Mouse (Mus musculus): ENCODE results near the gene Grk3.

Grk3 gene

DNA sequence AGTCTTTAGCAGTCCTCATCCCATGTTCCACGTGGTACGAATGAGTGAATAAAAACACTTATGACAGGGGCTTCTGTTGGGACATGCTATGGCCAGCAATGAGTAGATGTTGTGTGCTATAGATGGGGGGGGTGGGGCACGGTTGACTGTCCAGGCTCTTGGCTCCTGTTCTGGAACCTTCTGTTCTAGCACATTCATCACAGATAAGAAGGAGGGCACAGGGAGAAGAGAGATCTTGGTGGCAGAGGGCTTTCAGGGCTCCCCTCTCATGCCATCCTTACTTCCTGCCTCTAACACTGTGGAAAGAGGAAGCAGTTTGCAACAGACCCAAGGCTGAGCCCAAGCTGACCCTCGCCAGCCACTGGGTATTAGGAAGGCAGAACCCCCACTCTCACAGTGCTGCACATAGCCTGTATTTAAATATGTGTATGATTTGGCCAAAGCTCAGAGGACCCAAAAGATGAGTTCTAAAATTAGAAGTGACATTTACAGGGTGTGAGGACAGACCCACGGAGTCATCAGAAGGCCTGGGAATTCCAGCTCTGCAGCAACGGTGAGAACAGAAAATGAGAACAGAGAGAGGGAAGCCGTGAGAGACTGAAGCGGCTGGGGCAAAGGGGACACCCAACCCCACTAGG lies 6.3 kb downstream of the Grk3 start:
- no peak for DNase-seq (ENCODE audit: low read depth, low spot score)

DNA sequence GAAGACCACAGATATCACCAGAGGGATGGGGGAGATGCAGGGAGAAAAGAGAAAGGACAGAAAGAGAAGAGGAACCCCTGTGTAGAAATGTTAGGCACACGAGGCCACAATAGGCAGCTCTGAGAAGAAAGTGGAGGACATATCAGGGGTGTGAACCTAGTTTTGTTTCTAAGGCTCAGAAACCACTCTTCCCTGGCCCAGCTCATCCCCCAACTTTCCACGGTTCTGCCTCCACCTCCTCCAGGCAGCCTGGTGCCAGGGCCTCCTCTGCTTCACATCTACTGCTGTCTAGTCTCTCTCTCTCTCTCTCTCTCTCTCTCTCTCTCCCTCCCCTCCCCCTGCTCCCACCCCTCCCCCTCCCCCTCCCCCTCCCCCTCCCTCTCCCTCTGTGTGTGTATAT lies 7.1 kb downstream of the Grk3 start:
- no peak for DNase-seq (ENCODE audit: low read depth, low spot score)

DNA sequence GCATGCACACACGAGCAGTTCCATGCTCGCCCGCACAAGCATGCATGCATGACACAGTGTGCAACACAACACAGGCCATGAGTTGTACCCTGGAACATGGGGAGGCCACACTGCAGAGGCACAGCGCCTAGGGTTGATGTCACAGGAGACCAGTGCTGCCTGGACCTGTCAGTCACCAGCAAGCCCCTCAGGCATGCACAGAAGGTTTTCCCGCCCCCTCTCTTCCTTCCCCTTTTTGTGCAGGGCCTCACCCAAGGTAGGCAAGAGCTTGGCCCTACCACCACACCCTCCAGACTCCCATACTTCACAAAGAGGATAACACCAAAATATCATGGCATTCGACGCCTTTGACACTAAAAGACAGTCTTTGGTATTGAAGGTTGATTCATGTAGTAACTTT lies 8.6 kb downstream of the Grk3 start:
- no peak for DNase-seq (ENCODE audit: low read depth, low spot score)

DNA sequence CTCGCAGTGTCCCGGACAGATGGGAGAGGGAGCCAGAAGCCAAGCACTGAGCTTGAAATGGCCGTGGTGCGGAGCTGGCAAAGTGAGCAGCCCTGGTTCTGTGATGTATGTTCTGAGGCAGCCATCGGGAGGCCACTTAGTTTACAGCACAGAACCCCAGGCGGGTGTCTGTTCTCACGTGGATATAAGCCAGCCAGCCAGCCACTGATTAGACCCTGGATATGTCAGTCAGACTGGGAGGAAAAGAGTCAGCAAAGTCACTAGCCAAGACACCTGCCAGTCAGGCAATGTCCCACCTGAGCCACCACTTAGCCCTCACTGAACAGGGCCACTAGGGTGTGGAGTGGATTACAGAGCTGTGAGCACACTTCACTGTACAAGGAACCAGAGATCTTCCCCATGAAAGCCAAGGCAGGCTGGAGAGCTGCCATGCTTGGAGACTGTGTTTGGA lies 9.6 kb downstream of the Grk3 start:
- no peak for DNase-seq (ENCODE audit: low read depth, low spot score)

DNA sequence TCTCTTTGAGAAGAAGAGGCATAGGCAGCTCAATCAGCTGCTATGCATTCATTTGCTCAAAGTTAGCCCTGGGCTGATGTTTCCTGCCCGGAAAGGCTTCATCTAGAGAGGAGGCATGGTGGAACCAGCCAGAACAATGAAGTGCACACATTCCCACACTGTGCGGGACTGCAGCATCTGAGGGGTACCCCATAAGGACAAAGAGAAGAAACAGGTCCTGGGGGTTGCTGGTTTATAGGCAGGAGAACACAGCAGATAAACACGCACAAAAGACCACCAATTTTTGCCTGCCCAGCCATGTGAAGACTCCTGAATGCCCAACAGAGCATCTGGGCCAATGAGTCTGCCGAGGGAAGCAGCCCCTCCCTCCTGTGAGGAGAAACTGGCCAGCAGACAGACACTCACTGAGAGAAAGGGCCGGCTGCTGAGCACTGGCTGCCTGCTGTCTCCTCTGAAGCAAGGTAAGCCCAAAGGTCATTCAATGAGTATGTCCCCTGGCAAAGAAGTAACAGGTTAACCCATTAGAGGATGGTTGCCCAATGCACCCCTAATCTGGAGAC lies 12.7 kb downstream of the Grk3 start:
- DNase-seq (ENCODE audit: low read depth, low spot score): no peak

DNA sequence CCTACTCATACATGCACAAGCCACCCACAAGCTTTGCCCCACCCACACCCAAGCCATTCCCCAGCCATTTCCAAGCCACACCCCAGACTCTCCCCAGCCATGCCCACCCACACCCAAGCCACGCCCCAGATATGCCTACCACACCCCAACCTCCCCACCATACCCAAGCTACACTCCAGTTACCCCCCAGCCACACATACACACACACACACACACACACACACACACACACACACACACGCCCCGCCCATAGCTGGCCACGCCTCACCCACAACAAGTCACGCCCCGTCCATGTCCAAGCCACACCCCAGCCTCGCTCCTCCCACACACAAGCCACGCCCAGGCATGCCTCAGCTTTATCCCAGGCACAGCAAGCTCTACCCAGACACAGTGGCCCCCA lies 16.4 kb downstream of the Grk3 start:
- DNase-seq (ENCODE audit: low read depth, low spot score): no peak

DNA sequence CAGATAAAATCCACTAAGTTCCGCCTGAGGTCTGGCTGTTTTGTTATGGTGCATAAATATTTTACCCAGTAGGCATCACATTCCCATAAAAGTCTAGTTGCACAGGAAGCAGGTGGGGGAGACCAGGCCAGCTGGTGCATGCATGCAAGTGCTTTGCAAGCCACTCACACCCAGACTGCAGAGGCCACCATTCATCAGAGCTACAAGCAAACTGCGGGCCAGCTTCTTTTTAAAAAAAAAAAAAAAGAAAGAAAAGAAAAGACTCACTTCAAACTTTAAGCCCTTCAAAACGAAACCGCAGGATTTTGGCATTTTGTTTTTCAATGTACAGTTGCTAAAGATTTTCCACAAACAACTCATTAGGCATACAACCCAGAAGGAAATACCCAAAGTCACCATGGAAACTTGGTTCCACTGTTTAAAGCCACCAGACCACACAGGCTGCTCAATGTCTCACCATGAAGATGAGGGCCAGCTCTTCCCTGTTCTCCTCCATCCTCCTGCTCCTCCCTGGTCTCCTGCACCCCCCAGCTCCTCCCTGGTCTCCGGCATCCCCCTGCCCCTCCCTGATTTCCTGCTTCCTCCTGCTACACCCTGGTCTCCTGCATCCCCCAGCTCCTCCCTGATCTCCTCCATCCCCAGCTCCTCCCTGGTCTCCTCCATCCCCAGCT lies 17.9 kb downstream of the Grk3 start:
- no peak for DNase-seq (ENCODE audit: low read depth, low spot score)

- no peak for DNase-seq (ENCODE audit: low read depth, low spot score)
These were observed 24.3 kb downstream of the Grk3 start for GRCm38 (mm10) chr5:112991245-112991644.

DNA sequence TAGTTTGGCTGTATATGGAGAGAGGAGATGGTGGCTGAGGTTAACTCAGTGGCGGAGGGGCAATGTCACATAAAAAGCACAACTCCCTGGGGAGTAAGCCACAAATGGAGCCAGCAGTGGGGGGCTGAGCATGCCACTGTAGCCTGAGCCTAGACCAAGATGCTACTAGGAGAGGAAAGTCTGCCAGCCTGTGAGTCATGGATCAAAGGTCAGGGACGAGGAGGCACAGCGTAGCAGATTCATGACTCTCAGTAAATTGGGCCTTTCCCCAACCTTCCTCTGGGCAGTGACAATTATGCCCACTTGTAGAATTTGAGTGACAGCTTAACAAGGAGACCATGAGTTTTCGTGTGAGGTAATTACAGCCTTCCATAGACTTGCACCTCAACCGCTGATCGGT lies 33.7 kb downstream of the Grk3 start:
- DNase-seq (ENCODE audit: low read depth, low spot score): no peak

GRCm38 (mm10) chr5:112979710-112980109 lies 35.9 kb downstream of the Grk3 start:
- DNase-seq (ENCODE audit: low read depth, low spot score): no peak

DNA sequence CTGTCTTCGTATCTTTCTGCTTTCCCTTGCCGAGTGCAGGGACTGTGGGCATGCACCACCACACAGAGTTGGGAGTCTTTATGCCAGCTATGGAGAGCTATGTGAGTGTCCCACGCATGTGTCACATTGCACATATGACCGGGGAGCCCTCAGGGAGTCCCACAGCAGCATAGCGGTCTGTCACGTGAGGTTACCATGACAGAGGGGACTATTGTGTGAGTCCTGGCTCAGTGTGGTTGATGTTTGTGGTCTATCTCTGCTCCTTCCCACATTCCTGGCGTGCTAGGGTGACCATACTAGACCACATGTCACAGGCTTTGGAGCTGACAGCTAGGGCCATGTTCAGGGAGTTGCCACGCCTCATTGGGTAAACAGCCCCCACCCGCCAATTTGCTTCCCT lies 36.4 kb downstream of the Grk3 start:
- no peak for DNase-seq (ENCODE audit: low read depth, low spot score)

DNA sequence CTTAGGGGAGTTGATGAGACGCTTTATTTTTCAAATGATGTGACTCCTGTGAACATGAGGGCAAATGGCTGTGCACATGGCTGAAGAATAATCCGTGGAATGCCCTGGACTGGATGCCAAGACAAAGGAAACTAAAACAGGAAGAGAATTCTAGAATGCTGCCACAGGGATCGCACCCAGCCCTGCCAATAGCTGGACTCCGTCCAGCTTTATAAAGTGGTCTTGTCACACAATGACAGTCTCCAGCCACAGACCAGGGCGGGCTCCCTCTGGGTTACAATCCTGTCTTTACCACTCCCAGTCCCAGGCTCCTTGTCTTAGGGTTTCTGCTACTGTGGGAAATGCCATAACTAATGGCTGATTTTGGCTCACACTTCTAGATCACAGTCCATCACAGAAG lies 38.5 kb downstream of the Grk3 start:
- no peak for DNase-seq (ENCODE audit: low read depth, low spot score)

GRCm38 (mm10) chr5:112973596-112973995 lies 42.0 kb downstream of the Grk3 start:
- no peak for DNase-seq (ENCODE audit: low read depth, low spot score)

DNA sequence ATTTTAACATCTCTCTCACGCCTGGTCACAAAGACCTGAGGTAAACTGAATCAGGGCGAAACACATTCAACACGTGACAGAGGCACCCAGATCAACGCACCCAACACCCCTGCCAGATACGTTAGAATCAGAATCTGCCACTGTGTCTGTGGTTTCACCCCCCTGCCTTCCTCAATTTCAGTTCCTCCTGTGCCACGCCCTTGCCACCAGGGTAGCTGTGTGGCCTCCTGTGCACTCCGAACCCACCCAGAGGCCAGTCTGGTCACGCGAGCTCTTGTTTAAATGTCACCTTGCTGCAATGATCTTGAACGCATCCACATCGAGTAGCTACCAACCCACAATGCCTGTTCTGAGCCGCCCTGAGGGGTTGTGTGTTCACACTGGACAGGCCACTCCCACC lies 43.3 kb downstream of the Grk3 start:
- no peak for DNase-seq (ENCODE audit: low read depth, low spot score)

DNA sequence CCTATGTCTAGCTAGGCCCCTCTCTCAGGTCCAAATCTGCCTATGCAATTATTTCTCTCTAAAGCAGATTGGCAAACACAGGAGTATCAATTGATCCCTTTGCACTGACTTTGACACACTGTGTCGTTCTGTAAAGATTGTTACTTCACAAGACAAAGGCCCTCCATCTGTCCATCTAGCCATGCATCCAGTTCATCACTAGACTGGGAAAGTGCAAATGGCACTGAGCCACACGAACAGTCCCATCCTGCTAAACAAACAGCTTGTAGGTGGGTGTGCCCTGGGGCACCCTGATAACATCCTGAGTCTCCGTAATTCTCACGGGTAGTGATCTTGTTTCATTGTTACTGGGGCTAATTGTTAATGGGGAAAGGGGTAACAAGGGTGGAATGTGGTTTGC lies 52.1 kb downstream of the Grk3 start:
- no peak for DNase-seq (ENCODE audit: low read depth, low spot score)

DNA sequence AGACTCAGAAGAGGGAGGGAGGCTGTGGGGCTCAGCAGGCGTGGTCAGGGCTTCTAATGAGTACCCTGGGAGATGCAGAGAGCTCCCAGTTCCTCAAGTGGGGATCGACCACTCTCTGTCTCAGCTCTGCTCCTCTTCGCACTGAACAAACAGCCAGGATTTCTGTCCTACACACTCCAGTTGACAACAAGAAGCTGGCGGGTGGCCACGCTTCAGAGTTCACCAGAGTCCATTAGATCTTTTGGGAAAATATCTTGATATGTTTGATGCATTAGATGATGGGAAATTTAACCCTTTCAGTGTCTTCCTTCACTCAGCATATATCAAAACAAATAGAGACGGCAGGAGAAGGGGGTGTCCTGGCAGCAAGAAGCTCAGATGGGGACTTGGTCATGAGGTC lies 53.4 kb downstream of the Grk3 start:
- DNase-seq (ENCODE audit: low read depth, low spot score): no peak

DNA sequence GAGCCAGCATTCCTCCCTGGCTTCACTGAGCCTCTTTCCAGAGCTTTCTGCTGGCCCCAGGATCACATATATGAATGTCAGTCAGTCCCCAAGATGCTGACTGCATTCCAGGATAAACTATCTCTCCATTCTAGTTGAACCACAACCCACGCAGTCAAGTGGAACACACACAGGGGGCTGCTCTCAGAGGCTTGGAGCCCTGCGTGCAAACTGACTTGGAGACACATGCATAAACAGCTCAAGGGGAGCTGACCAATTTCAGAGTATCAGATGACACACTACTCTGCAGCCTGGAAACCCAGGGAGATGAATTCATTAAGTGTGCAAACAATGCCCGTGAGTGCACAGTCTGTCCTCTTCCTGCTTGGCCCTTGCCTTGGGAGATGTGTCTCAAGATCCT lies 54.7 kb downstream of the Grk3 start:
- no peak for DNase-seq (ENCODE audit: low read depth, low spot score)

DNA sequence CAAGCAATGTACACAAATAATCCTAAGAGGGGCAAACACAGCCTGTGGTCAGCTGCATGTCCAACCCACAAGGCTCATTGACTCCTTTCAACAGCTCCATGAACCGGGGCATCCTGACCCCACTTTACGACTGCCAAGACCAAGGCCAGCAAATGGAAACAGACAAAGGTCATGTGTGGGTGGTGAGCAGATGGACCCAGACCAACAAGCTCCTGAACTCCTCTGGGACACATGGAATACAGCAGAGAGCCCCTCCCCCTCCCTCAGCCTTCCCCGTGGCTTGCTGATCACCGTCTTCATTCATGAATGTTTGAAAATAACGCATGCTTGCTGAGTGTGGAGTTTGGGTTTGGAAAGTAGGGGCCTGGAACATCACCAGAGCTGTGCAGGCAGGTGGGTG lies 57.3 kb downstream of the Grk3 start:
- DNase-seq (ENCODE audit: low read depth, low spot score): no peak

- no peak for DNase-seq (ENCODE audit: low read depth, low spot score)
These were observed 58.8 kb downstream of the Grk3 start for GRCm38 (mm10) chr5:112956841-112957240.

DNA sequence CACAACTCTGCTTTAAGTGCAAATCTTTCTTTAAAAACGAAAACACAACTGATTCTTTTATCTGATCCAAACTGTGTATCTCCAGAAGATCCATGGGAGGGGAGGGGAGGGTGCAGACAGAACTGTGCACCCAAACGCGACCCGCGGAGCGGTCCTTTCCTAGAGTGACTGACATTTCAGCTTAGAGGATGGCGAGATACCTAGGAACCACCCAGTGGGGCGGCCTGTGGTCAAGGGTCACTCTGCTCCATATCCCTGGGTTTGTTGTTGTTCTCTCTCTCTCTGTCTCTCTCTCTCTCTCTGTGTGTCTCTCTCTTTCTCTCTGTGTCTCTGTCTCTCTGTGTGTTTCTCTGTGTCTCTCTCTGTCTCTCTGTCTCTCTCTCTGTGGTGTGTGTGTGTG lies 59.2 kb downstream of the Grk3 start:
- DNase-seq (ENCODE audit: low read depth, low spot score): no peak

- DNase-seq (ENCODE audit: low read depth, low spot score): no peak
These were observed 64.7 kb downstream of the Grk3 start for GRCm38 (mm10) chr5:112950847-112951246.

DNA sequence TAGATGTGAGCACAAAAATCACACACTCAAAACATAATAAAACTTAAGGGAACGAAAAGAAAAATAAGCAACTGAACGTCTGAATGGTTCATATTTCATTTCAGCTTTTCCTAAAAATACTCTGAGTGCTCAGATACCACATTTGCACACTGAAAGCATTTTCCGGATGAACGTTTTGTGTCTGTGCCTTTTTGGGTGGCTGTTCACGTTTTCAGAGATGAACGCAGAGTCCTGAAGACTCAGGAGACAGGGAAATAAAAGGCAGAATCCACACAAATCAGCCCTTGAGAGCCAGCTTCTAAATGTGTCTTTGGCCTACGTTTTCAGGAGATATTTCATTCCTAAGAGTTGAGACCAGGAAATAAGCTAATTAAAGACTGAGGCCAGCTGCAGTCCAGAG lies 69.7 kb downstream of the Grk3 start:
- DNase-seq (ENCODE audit: low read depth, low spot score): no peak

DNA sequence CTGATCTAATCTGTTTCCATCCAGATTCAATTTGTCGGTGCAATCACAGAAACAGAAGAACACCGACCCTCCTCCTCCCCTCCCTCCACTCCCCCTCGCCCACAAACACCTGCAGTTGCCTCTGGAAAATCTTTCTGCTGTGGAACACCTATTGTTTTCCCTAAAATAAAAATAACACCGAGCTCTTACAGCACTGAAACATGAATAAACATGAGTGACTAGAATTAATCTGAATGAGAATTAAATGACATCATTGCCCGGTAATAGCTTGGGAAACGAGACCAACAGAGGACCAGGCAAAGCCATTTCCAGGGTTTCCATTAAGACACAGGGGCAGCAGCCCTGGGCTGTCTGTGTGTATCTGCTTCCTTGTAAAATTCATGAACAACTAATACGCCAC lies 73.3 kb downstream of the Grk3 start:
- DNase-seq (ENCODE audit: low read depth, low spot score): no peak

Measured in retina, adult 2 months (tissue).